Mouse (Mus musculus): ENCODE measurements around the gene Rab36. TPM values are rescaled to one million over a fixed set of nuclear protein-coding genes. Genes with fewer than 3 reads are reported as not detected.

Gene Rab36
- polyA plus RNA-seq, 1 experiment, result 20.4 TPM

GRCm38 (mm10) chr10:75048711-75049110 is 11.9 kb downstream of the Rab36 start:
- WGBS, result 41% methylated on average over 7 of the region's 7 CpGs
- TF ChIP-seq POLR2A (IDR thresholded peaks at IDR 0.05; ENCODE audit: borderline replicate concordance, insufficient read depth, low read length) (no peak), CTCF (IDR thresholded peaks at IDR 0.05; ENCODE audit: borderline replicate concordance, insufficient read depth, low read depth, low read length) (no peak)
- Histone ChIP-seq H3K4me3 (replicated peaks; ENCODE audit: insufficient read depth, low read depth, low read length) (no peak overlapping the region), H3K4me1 (ENCODE audit: control insufficient read depth, insufficient read depth, low read length) (peaks cover 21% of the 10 kb centered on the region), H3K27me3 (ENCODE audit: control insufficient read depth, insufficient read depth, low read length) (no peaks in the 10 kb centered on the region), H3K27ac (ENCODE audit: insufficient read depth, low read length) (no peak overlapping the region)
- no peak for DNase-seq

DNA sequence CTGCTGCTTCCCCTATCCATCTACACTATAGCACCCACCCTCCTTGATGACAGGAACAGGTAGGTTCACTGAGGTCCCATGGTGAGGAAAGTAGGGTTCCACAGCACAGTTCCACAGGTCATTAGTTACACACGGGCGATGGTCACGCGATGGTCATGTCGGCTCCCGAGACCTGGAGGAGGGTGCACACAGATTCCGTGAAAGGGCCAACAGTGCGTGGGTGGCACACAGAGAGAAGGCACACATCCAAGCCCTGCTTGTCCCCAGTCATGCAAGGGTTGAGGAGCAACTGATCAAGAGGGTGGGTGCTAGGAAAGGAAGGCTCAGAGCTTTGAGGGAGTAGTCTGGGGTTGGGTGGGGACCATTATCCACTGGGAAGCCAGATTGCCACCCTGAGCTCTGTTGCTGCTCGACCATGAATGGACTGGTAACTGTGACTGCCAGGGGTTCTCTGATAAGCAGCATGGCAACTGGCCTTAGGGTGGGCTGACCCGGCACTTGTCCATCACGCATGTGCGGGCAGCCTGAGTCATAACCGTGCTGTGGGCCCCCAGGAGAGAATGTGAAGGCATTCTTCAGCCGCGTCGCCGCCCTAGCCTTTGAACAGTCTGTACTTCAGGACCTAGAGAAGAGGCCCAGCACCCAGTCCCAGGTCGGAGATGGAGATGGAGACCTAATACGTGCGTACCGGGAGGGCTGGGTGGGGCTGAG is 14.7 kb downstream of the Rab36 start:
- WGBS, result 85% methylated on average over 21 of the region's 21 CpGs
- Histone ChIP-seq H3K4me3 (replicated peaks; ENCODE audit: insufficient read depth, low read depth, low read length) (no peak overlapping the region), H3K27ac (ENCODE audit: insufficient read depth, low read length) (no peak overlapping the region), H3K27me3 (ENCODE audit: control insufficient read depth, insufficient read depth, low read length) (no peaks in the 10 kb centered on the region), H3K4me1 (ENCODE audit: control insufficient read depth, insufficient read depth, low read length) (peaks cover 31% of the 10 kb centered on the region)
- DNase-seq, result peak in 1 of 2 experiments; percentile 36
- TF ChIP-seq POLR2A (IDR thresholded peaks at IDR 0.05; ENCODE audit: borderline replicate concordance, insufficient read depth, low read length) (no peak), CTCF (IDR thresholded peaks at IDR 0.05; ENCODE audit: borderline replicate concordance, insufficient read depth, low read depth, low read length) (no peak)

DNA sequence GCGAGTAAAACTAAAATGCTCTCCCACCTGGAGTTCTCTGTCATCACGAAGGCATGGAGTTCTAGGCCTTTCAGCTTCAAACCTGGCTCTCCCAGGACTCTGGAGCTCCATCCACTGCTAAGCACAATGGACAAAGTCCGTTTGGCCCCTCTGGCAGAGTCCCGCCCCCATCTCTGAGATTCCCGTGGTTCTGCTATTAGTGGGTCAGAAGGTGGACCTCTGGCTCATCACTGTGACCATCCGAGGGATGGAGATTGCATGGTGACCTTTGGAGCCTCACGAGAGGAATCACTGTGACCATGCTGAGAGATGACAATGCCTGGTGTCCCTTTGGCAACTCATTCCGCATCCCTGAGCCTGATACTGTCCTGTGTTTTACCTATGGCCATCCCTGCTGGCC is 16.0 kb downstream of the Rab36 start:
- H3K27ac ChIP-seq (ENCODE audit: insufficient read depth, low read length), result no peak overlapping the region
- 48% methylated on average over 8 of the region's 8 CpGs for WGBS
- TF ChIP-seq POLR2A (IDR thresholded peaks at IDR 0.05; ENCODE audit: borderline replicate concordance, insufficient read depth, low read length) (no peak), CTCF (IDR thresholded peaks at IDR 0.05; ENCODE audit: borderline replicate concordance, insufficient read depth, low read depth, low read length) (no peak)
- peaks cover 31% of the 10 kb centered on the region for H3K4me1 ChIP-seq (ENCODE audit: control insufficient read depth, insufficient read depth, low read length)
- H3K27me3 ChIP-seq (ENCODE audit: control insufficient read depth, insufficient read depth, low read length), result no peaks in the 10 kb centered on the region
- DNase-seq, result no peak
- H3K4me3 ChIP-seq (replicated peaks; ENCODE audit: insufficient read depth, low read depth, low read length), result no peak overlapping the region

GRCm38 (mm10) chr10:75053655-75054054 is 16.8 kb downstream of the Rab36 start:
- DNase-seq, result no peak
- WGBS, result 94% methylated on average over 4 of the region's 4 CpGs
- Histone ChIP-seq H3K4me3 (replicated peaks; ENCODE audit: insufficient read depth, low read depth, low read length) (no peak overlapping the region), H3K4me1 (ENCODE audit: control insufficient read depth, insufficient read depth, low read length) (peaks cover 31% of the 10 kb centered on the region), H3K27ac (ENCODE audit: insufficient read depth, low read length) (no peak overlapping the region), H3K27me3 (ENCODE audit: control insufficient read depth, insufficient read depth, low read length) (no peaks in the 10 kb centered on the region)
- TF ChIP-seq CTCF (IDR thresholded peaks at IDR 0.05; ENCODE audit: borderline replicate concordance, insufficient read depth, low read depth, low read length) (no peak), POLR2A (IDR thresholded peaks at IDR 0.05; ENCODE audit: borderline replicate concordance, insufficient read depth, low read length) (no peak)

GRCm38 (mm10) chr10:75054125-75054524 is 17.3 kb downstream of the Rab36 start:
- Histone ChIP-seq H3K27me3 (ENCODE audit: control insufficient read depth, insufficient read depth, low read length) (no peaks in the 10 kb centered on the region), H3K4me3 (replicated peaks; ENCODE audit: insufficient read depth, low read depth, low read length) (no peak overlapping the region), H3K4me1 (ENCODE audit: control insufficient read depth, insufficient read depth, low read length) (peaks cover 31% of the 10 kb centered on the region), H3K27ac (ENCODE audit: insufficient read depth, low read length) (no peak overlapping the region)
- TF ChIP-seq CTCF (IDR thresholded peaks at IDR 0.05; ENCODE audit: borderline replicate concordance, insufficient read depth, low read depth, low read length), result no peak
- TF ChIP-seq POLR2A (IDR thresholded peaks at IDR 0.05; ENCODE audit: borderline replicate concordance, insufficient read depth, low read length), result no peak
- no peak for DNase-seq
- WGBS, result 47% methylated on average over 6 of the region's 6 CpGs

DNA sequence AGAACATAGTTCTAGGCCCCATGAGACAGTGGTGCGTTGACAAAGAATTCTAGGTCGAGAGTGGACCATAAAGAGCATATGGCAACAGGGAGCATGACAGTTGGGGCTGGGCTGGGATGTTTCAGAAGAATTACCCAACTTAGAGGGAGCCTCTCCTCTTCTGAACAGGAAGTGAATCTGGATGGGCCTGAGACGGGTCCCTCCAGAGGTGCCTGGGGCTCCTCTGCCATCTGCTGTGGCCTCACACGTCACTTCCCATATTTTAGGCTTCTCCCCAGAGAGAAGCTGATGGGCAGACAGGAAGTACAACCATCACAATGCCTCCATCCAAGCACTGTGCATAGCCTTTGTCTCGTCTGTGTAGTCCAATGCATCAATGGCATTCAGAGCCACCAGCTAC is 18.8 kb downstream of the Rab36 start:
- TF ChIP-seq CTCF (IDR thresholded peaks at IDR 0.05; ENCODE audit: borderline replicate concordance, insufficient read depth, low read depth, low read length), result no peak
- TF ChIP-seq POLR2A (IDR thresholded peaks at IDR 0.05; ENCODE audit: borderline replicate concordance, insufficient read depth, low read length), result no peak
- 81% methylated on average over 5 of the region's 5 CpGs for WGBS
- DNase-seq, result no peak
- H3K27ac ChIP-seq (ENCODE audit: insufficient read depth, low read length), result no peak overlapping the region
- no peak overlapping the region for H3K4me3 ChIP-seq (replicated peaks; ENCODE audit: insufficient read depth, low read depth, low read length)
- peaks cover 30% of the 10 kb centered on the region for H3K4me1 ChIP-seq (ENCODE audit: control insufficient read depth, insufficient read depth, low read length)
- no peaks in the 10 kb centered on the region for H3K27me3 ChIP-seq (ENCODE audit: control insufficient read depth, insufficient read depth, low read length)

- peaks cover 24% of the 10 kb centered on the region for H3K4me1 ChIP-seq (ENCODE audit: control insufficient read depth, insufficient read depth, low read length)
- TF ChIP-seq POLR2A (IDR thresholded peaks at IDR 0.05; ENCODE audit: borderline replicate concordance, insufficient read depth, low read length), result no peak
- no peak for TF ChIP-seq CTCF (IDR thresholded peaks at IDR 0.05; ENCODE audit: borderline replicate concordance, insufficient read depth, low read depth, low read length)
- H3K27me3 ChIP-seq (ENCODE audit: control insufficient read depth, insufficient read depth, low read length), result no peaks in the 10 kb centered on the region
- WGBS, result 17% methylated on average over 4 of the region's 4 CpGs
- DNase-seq, result no peak
- H3K4me3 ChIP-seq (replicated peaks; ENCODE audit: insufficient read depth, low read depth, low read length), result no peak overlapping the region
- H3K27ac ChIP-seq (ENCODE audit: insufficient read depth, low read length), result no peak overlapping the region
These were observed 19.4 kb downstream of the Rab36 start for GRCm38 (mm10) chr10:75056255-75056654.

DNA sequence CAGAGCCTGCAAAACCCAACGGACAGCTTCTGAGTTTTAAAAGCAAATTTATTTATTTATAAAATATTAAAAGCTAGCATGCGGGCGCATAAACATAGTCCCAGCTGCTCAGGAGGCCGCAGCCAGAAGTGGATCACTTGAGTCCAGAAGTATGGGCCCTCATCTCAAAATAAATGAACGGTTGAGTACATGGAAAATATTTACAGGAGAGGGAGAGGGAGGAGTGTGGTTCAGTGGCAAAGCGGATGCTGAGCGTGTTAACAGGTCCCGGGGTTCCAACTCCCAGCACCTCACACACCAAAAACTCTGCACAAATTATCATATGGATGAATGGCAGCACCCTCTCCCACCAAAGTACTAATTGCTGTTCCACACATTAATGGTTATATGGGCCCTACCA is 21.5 kb downstream of the Rab36 start:
- Histone ChIP-seq H3K27me3 (ENCODE audit: control insufficient read depth, insufficient read depth, low read length) (no peaks in the 10 kb centered on the region), H3K4me3 (replicated peaks; ENCODE audit: insufficient read depth, low read depth, low read length) (no peak overlapping the region), H3K27ac (ENCODE audit: insufficient read depth, low read length) (no peak overlapping the region), H3K4me1 (ENCODE audit: control insufficient read depth, insufficient read depth, low read length) (peaks cover 15% of the 10 kb centered on the region)
- TF ChIP-seq CTCF (IDR thresholded peaks at IDR 0.05; ENCODE audit: borderline replicate concordance, insufficient read depth, low read depth, low read length) (no peak), POLR2A (IDR thresholded peaks at IDR 0.05; ENCODE audit: borderline replicate concordance, insufficient read depth, low read length) (no peak)
- no peak for DNase-seq
- WGBS, result 87% methylated on average over 8 of the region's 8 CpGs

Measured in cerebellum, adult 2 months (tissue).